ENCODE assay signal across 8 mouse cellular contexts in genomic region chr2:105615891-105616733, GRCm38 (mm10). TPM values are rescaled to one million over a fixed set of nuclear protein-coding genes. Genes with fewer than 3 reads are reported as not detected.
DNase-seq lines count a peak whose midpoint lies in the region; ATAC-seq lines count a peak whose summit lies in the region.

No protein-coding gene starts in this region.

- peaks cover 26% of the 10 kb centered on the region for H3K27me3 ChIP-seq in limb, embryonic 13.5 days
- H3K27me3 ChIP-seq in neural tube, embryonic 11.5 days (ENCODE audit: control insufficient read depth, insufficient read depth, low read length), result no peaks in the 10 kb centered on the region

- no peak overlapping the region for H3K9ac ChIP-seq in limb, embryonic 13.5 days
- H3K9ac ChIP-seq in neural tube, embryonic 11.5 days (ENCODE audit: low read length), result peak overlapping the region; percentile 1; the same call in 1 of the 2 replicates

- no peaks in the 10 kb centered on the region for H3K36me3 ChIP-seq in limb, embryonic 13.5 days
- no peaks in the 10 kb centered on the region for H3K36me3 ChIP-seq in neural tube, embryonic 11.5 days (ENCODE audit: control insufficient read depth, insufficient read depth, low read length)

- WGBS in limb, embryonic 13.5 days, result 31% methylated on average over 18 of the region's 18 CpGs
- 27% methylated on average over 18 of the region's 18 CpGs for WGBS in neural tube, embryonic 11.5 days

- H3K9me3 ChIP-seq in limb, embryonic 13.5 days, result no peaks in the 10 kb centered on the region
- no peaks in the 10 kb centered on the region for H3K9me3 ChIP-seq in neural tube, embryonic 11.5 days (ENCODE audit: control insufficient read depth, low read length)

- peak overlapping the region; percentile 19 for H3K4me3 ChIP-seq in limb, embryonic 13.5 days
- H3K4me3 ChIP-seq in neural tube, embryonic 11.5 days (ENCODE audit: low read depth, low read length), result no peak overlapping the region

- ATAC-seq in limb, embryonic 13.5 days (ENCODE audit: low FRiP score, low read depth), result peak; percentile 48
- no peak for ATAC-seq in neural tube, embryonic 11.5 days (ENCODE audit: insufficient read depth, low FRiP score, low TSS enrichment)

- no peak overlapping the region for H3K27ac ChIP-seq in limb, embryonic 13.5 days
- H3K27ac ChIP-seq in neural tube, embryonic 11.5 days (ENCODE audit: low read depth, low read length), result no peak overlapping the region

- peaks cover 19% of the 10 kb centered on the region for H3K4me1 ChIP-seq in limb, embryonic 13.5 days
- H3K4me1 ChIP-seq in neural tube, embryonic 11.5 days (ENCODE audit: control insufficient read depth, insufficient read depth, low read length), result peaks cover 12% of the 10 kb centered on the region

- DNase-seq in layer of hippocampus, adult 11-12 months (ENCODE audit: low spot score), result peak; percentile 50
- no peak for DNase-seq in layer of hippocampus, adult 9-10 months (ENCODE audit: low spot score)
- DNase-seq in cerebellum, adult 9-10 months, result peak; percentile 67
- DNase-seq in frontal cortex, postnatal 14 days (ENCODE audit: low spot score in 2 of 2), result peak; percentile 15 to 22
- DNase-seq in kidney, adult 8-10 months, result peak; percentile 17 to 44
- peak; percentile 67 for DNase-seq in neural tube, embryonic 11.5 days (ENCODE audit: low spot score)
- no peak for DNase-seq in thymus, adult 18-20 months

- H3K4me2 ChIP-seq in limb, embryonic 13.5 days (replicated peaks), result peak overlapping the region; percentile 50
- H3K4me2 ChIP-seq in neural tube, embryonic 11.5 days (ENCODE audit: low read depth), result peak overlapping the region; percentile 19

RNA-seq across cellular contexts. Expression of gene Pax6, which starts 52.6 kb away (rescaled TPM):
- polyA plus RNA-seq in limb, embryonic 13.5 days (2015; fragmentation: Nextera tagmentation; extraction: Ambion mirVana), result 0.39 and 0.55 TPM in 2 replicates
- polyA plus RNA-seq in neural tube, embryonic 11.5 days (2014; fragmentation: Nextera tagmentation; extraction: Ambion mirVana), result 28.2 and 30.7 TPM in 2 replicates

Comparison
In these comparisons a context has a peak if more than half of its experiments do, and no peak if none do; other contexts are left out.
1. DNase-seq: peak in layer of hippocampus, adult 11-12 months (single experiment), cerebellum, adult 9-10 months (single experiment), frontal cortex, postnatal 14 days (2 of 2), kidney, adult 8-10 months (2 of 2) and neural tube, embryonic 11.5 days (single experiment); none in layer of hippocampus, adult 9-10 months (single experiment) and thymus, adult 18-20 months (0 of 2).
2. RNA of gene Pax6, which starts 52.6 kb away (polyA plus RNA-seq): 28.2 to 30.7 TPM in neural tube, embryonic 11.5 days; 0.39 to 0.55 TPM in limb, embryonic 13.5 days; every median in the first group is over 10 times any median in the second.